Mouse (Mus musculus) embryonic facial prominence, embryonic 10.5 days (tissue): ENCODE results near the gene Myo7a. TPM values are rescaled to one million over a fixed set of nuclear protein-coding genes. Genes with fewer than 3 reads are reported as not detected.

Experiments
- polyA plus RNA-seq: library from polyadenylated mRNA; unstranded; fragments of >200 nt; fragmentation: Nextera tagmentation; extraction: Ambion mirVana; gene quantifications from 2 replicates; pipeline ENCODE4 v1.2.1, GENCODE M21; 2016

The Myo7a gene
- polyA plus RNA-seq, 1 experiment from 2014 or later, result 21.8 TPM

Other genes with a start within 250 kb of the Myo7a start
- gene Gdpd4, start 199.6 kb downstream of the Myo7a start, polyA plus RNA-seq, result 0.05 TPM in 1 of 2 replicates, not detected in the other
- gene Omp, start 26.0 kb upstream of the Myo7a start, polyA plus RNA-seq, result 0.18 TPM in 1 of 2 replicates, not detected in the other
- 4.7 and 5.1 TPM in 2 replicates for gene Capn5, start 58.8 kb upstream of the Myo7a start, polyA plus RNA-seq
- gene B3gnt6, start 80.0 kb upstream of the Myo7a start, polyA plus RNA-seq, result not detected in 2 replicates
- gene Acer3, start 201.7 kb upstream of the Myo7a start, polyA plus RNA-seq, result 18.0 and 21.3 TPM in 2 replicates
- 9.7 and 10.9 TPM in 2 replicates for gene Tsku, start 241.8 kb upstream of the Myo7a start, polyA plus RNA-seq